Mouse (Mus musculus) testis, adult 2 months (tissue): ENCODE measurements around the gene Cenpb. TPM values are rescaled to one million over a fixed set of nuclear protein-coding genes. Genes with fewer than 3 reads are reported as not detected.
A peak's percentile ranks its signal among the peaks of the same experiment; 100 is the strongest.

Experiments used
- H3K27ac ChIP-seq: fragments of 200-500 bp; 2 replicates; pipeline ENCODE4 v1.5.1; 2012; ENCODE audit warnings: low read depth, low read length; ENCODE audit not compliant: control insufficient read depth, insufficient read depth
- H3K27me3 ChIP-seq: fragments of 200-500 bp; 2 replicates; pipeline ENCODE4 v1.6.1; 2012; ENCODE audit warnings: mild to moderate bottlenecking, low read length, moderate library complexity; ENCODE audit not compliant: control insufficient read depth, insufficient read depth
- H3K36me3 ChIP-seq: fragments of 200-500 bp; 2 replicates; pipeline ENCODE4 v1.6.1; 2012; ENCODE audit warnings: mild to moderate bottlenecking, low read length; ENCODE audit not compliant: control insufficient read depth, insufficient read depth
- H3K4me1 ChIP-seq: fragments of 200-500 bp; 2 replicates; pipeline ENCODE4 v1.6.1; 2012; ENCODE audit warnings: low read length; ENCODE audit not compliant: control insufficient read depth, insufficient read depth
- H3K4me3 ChIP-seq: fragments of 200-500 bp; 2 replicates; pipeline ENCODE4 v1.5.1; 2012; ENCODE audit warnings: low read depth, mild to moderate bottlenecking, low read length, moderate library complexity, mixed read lengths; ENCODE audit not compliant: control insufficient read depth
- CTCF ChIP-seq: fragments of 200-500 bp; IDR thresholded peaks from 2 replicates; pipeline ENCODE4 v1.5.1; 2012; ENCODE audit warnings: low read depth, mild to moderate bottlenecking, inconsistent platforms, low read length, moderate library complexity; ENCODE audit not compliant: control insufficient read depth, insufficient read depth, insufficient replicate concordance
- POLR2A ChIP-seq: fragments of 200-500 bp; IDR thresholded peaks from 2 replicates; pipeline ENCODE4 v1.6.1; 2012; ENCODE audit warnings: low read depth, mild to moderate bottlenecking, inconsistent platforms, low read length, moderate library complexity; ENCODE audit not compliant: control insufficient read depth
- polyA plus RNA-seq: library from polyadenylated mRNA; depleted of rRNA; stranded (reverse); fragments of >200 nt; gene quantifications from 2 replicates; pipeline ENCODE4 v1.2.3, GENCODE M21; 2012

Gene Cenpb
- polyA plus RNA-seq, 1 experiment, result 7.6 TPM

DNA sequence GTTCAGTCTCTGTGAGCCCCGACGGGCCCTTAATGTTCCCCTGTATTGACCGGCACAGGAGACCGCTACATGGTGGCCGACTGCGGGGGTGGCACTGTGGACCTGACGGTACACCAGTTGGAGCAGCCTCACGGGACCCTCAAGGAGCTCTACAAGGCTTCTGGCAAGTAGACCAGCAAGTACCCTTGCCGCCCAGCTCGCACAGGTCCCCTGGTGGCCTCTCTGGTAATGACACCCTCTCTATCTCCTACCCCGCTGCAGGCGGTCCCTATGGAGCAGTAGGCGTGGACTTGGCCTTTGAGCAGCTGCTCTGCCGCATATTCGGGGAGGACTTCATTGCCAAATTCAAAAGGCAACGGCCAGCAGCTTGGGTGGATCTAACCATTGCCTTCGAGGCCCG, 37.3 kb downstream of the Cenpb start:
- TF ChIP-seq POLR2A, result no peak
- TF ChIP-seq CTCF, result peak; percentile 76
- Histone ChIP-seq H3K27ac (no peak overlapping the region), H3K27me3 (no peaks in the 10 kb centered on the region), H3K4me3 (no peak overlapping the region), H3K4me1 (peaks cover 6% of the 10 kb centered on the region; the same call in 1 of the 2 replicates), H3K36me3 (no peaks in the 10 kb centered on the region)

DNA sequence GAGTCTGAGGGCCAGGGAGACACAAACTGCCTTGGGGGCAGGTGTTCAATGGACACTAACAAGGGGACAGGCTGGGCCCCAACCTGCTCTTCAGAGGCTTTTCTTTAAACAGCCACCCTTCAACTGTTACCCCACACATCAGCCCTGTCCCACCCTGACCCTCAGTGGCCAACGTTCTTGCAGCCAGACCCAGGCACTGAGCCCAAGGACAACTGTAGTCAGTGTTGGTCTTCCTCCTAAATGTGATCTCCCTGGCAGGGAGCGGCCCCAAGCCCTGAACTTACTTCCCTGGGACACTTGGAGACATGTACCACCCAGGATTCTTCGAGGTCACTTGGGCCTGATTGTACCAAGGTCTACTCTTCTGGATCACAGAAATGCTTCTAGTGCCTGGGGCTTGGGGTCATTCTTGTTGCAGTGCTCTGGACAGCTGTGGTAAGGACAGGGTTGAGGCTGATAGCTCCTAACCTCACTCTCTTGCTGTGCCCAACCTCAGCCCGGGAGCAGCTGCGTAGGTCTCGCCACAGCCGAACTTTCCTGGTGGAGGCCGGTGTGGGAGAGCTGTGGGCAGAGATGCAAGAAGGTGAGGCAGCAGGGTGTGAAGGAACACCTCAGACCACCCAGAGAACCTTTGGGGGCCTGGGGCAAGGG, 38.4 kb downstream of the Cenpb start:
- Histone ChIP-seq H3K27ac (no peak overlapping the region), H3K4me1 (peaks cover 6% of the 10 kb centered on the region; the same call in 1 of the 2 replicates), H3K4me3 (no peak overlapping the region), H3K27me3 (no peaks in the 10 kb centered on the region), H3K36me3 (no peaks in the 10 kb centered on the region)
- TF ChIP-seq CTCF (no peak), POLR2A (no peak)

DNA sequence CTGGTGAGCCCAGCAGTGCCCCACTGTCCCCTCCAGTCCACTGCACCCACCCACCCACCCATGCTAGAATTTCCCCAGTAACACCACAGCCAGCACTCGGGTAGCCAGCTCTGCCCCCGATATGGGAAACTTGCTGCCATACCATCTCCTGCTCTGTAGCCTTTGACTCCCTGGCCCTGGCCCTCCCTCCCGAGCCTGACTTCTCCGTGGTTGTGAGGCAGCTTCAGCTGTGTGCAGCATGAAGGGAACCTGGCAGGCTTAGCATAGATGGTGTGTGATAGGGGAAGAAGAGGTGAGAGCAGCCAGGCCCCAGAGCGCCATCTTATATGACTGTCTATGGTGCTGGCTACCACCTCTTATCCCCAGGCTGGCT, 39.3 kb downstream of the Cenpb start:
- no peak overlapping the region for H3K4me3 ChIP-seq

DNA sequence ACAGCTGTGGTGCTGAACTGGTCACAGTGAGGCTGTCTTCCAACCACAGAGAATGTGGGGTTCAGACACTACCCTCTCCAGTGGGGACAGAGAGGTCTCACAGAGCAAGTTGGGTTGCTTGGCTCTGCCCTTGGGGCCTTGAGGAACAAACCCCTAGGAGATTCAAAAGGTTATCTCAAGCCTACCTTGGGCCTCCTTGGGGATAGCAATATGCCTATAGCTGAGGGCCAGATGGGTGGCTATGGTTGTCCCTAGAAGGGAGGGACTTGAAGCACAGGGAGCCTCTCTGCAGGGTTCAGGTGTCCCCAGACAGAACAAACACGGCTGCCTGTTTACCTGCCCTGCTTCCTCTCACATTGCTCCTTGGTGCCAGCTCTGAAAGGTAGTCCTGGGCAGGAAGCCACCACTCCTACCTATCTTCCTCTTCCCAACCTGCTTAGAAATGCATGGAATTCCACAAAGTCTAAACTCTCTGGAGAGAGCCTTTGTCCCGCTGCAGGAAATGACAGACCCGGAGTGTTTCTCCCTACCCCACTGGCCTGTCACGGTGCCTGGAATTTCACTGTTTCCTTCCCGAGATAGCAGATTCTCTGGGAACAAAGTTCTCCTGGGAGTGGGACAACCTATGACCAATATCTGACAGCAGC, 39.9 kb downstream of the Cenpb start:
- no peaks in the 10 kb centered on the region for H3K36me3 ChIP-seq
- no peak overlapping the region for H3K27ac ChIP-seq
- TF ChIP-seq CTCF (no peak), POLR2A (no peak)
- peaks cover 6% of the 10 kb centered on the region; the same call in 1 of the 2 replicates for H3K4me1 ChIP-seq
- no peaks in the 10 kb centered on the region for H3K27me3 ChIP-seq
- H3K4me3 ChIP-seq, result no peak overlapping the region

More for the DNA sequence above, 39.3 kb downstream of the Cenpb start:
- TF ChIP-seq CTCF, result no peak
- TF ChIP-seq POLR2A, result no peak
- no peaks in the 10 kb centered on the region for H3K36me3 ChIP-seq
- peaks cover 6% of the 10 kb centered on the region; the same call in 1 of the 2 replicates for H3K4me1 ChIP-seq
- H3K27me3 ChIP-seq, result no peaks in the 10 kb centered on the region
- H3K27ac ChIP-seq, result no peak overlapping the region

DNA sequence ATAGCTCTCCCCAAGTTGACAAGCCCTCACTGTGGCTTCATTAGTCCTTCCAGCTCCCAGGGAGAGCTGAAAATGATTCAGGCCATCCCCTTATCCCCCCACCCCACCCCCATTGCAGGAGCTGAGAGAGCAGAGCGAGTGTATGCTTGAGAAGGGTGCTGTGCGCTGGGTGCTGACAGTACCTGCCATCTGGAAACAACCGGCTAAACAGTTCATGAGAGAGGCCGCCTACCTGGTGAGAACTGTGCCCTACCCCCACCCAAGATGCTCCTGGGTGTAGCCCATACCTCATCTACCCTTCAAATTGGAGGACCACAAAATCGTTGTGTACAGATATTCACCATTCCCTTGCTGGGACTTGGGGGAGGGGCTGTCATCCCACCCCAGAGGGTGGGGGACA, 40.6 kb downstream of the Cenpb start:
- no peak overlapping the region for H3K4me3 ChIP-seq
- no peaks in the 10 kb centered on the region for H3K36me3 ChIP-seq
- TF ChIP-seq CTCF (no peak), POLR2A (no peak)
- no peak overlapping the region for H3K27ac ChIP-seq
- no peaks in the 10 kb centered on the region for H3K27me3 ChIP-seq
- H3K4me1 ChIP-seq, result peaks cover 6% of the 10 kb centered on the region; the same call in 1 of the 2 replicates

DNA sequence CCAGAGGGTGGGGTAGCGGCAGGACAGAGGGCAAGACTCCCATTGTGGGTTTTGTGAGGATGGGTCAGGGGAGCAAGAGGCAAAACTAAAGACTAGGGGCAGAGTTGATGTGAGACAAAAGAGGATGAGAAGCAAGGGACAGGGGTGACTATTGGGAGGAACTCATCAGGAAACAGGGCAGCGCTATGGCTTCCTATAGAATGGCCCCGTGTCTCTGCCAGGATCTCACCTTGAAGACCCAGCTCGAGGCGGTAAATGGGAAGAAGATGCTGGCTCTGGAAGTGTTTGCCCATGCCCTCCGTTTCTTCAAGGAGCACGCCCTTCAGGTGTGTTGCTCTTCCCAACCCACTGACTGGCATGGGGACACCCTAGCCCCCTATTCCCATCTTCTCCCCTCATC, 41.1 kb downstream of the Cenpb start:
- H3K27ac ChIP-seq, result no peak overlapping the region
- no peaks in the 10 kb centered on the region for H3K27me3 ChIP-seq
- H3K4me3 ChIP-seq, result no peak overlapping the region
- TF ChIP-seq POLR2A (no peak), CTCF (no peak)
- peaks cover 6% of the 10 kb centered on the region; the same call in 1 of the 2 replicates for H3K4me1 ChIP-seq
- H3K36me3 ChIP-seq, result no peaks in the 10 kb centered on the region

DNA sequence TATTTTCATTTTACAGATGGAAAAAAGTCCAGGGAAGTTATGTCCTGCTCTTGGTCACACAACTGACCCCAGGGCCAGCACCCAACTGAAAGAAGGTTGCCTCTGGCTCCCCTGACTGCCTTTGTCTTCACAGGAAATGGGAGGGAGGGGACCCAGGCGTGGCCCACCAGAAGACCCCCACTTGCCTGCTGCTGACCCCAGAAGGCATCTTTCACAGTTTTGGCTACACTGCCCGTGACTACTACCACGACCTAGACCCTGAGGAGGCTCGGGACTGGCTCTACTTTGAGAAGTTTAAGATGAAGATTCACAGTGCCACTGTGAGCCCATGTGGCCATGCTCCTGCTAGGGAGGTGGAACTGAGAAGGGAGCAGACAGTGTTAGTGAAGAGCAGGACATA, 41.6 kb downstream of the Cenpb start:
- Histone ChIP-seq H3K4me1 (peaks cover 6% of the 10 kb centered on the region; the same call in 1 of the 2 replicates), H3K36me3 (no peaks in the 10 kb centered on the region), H3K4me3 (no peak overlapping the region), H3K27ac (no peak overlapping the region), H3K27me3 (no peaks in the 10 kb centered on the region)
- TF ChIP-seq POLR2A, result no peak
- no peak for TF ChIP-seq CTCF
